Mouse (Mus musculus) central nervous system, embryonic 14 days (tissue): ENCODE measurements around the gene Fgr. TPM values are rescaled to one million over a fixed set of nuclear protein-coding genes. Genes with fewer than 3 reads are reported as not detected.

Source experiments
- polyA plus RNA-seq: library from polyadenylated mRNA; depleted of rRNA; stranded (reverse); fragments of >200 nt; gene quantifications from 2 replicates; pipeline ENCODE4 v1.2.3, GENCODE M21; 2012; rRNA removed

Gene Fgr
- 0.21 and 0.23 TPM in 2 replicates for polyA plus RNA-seq

GRCm38 (mm10) chr4:132973814-132974398 lies at the start of gene Fgr:
TSS of gene Fgr (plus strand) at chr4:132974095.

GRCm38 (mm10) chr4:133011028-133011820 lies 37.3 kb downstream of the Fgr start, which contains the start of gene Ahdc1:
TSS of gene Ahdc1 (plus strand) at chr4:133011260.

Other genes with a start within 250 kb of the Fgr start
- gene Xkr8, start 241.5 kb upstream of the Fgr start, polyA plus RNA-seq = 5.8 and 7.1 TPM in 2 replicates
- 1.6 and 2.5 TPM in 2 replicates for gene Smpdl3b, start 216.8 kb upstream of the Fgr start, polyA plus RNA-seq
- 44.9 and 49.1 TPM in 2 replicates for gene Rpa2, start 205.8 kb upstream of the Fgr start, polyA plus RNA-seq
- 1.1 and 1.5 TPM in 2 replicates for gene Themis2, start 177.7 kb upstream of the Fgr start, polyA plus RNA-seq
- gene Ppp1r8, start 130.9 kb upstream of the Fgr start, polyA plus RNA-seq = 102 and 109 TPM in 2 replicates
- 104 and 111 TPM in 2 replicates for gene Stx12, start 89.6 kb upstream of the Fgr start, polyA plus RNA-seq
- gene Fam76a, start 51.5 kb upstream of the Fgr start, polyA plus RNA-seq = 19.6 and 20.7 TPM in 2 replicates
- gene Ahdc1, start 37.2 kb downstream of the Fgr start, polyA plus RNA-seq = 22.6 and 26.7 TPM in 2 replicates
- 21.4 and 26.3 TPM in 2 replicates for gene Wasf2, start 156.4 kb downstream of the Fgr start, polyA plus RNA-seq
- gene Cd164l2, start 238.0 kb downstream of the Fgr start, polyA plus RNA-seq = 0.75 and 1.6 TPM in 2 replicates
- gene Gpr3, start 238.4 kb downstream of the Fgr start, polyA plus RNA-seq = 1.1 and 1.5 TPM in 2 replicates